Mouse (Mus musculus) erythroblast, adult 5-6 weeks (primary cell): ENCODE results near the gene Prss12. TPM values are rescaled to one million over a fixed set of nuclear protein-coding genes. Genes with fewer than 3 reads are reported as not detected.
"Not testable (repeated sequence)": the region's sequence is repeated elsewhere in the genome, so short reads cannot be mapped to it uniquely, and the experiment has no call there.

ENCODE experiments used
- ATAC-seq: replicated peaks from 2 replicates; pipeline ENCODE4 v1.8.0; 2016; ENCODE audit warnings: moderate number of reproducible peaks, mild to moderate bottlenecking, moderate TSS enrichment, inconsistent platforms; ENCODE audit not compliant: poor library complexity, low FRiP score, severe bottlenecking
- total RNA-seq, 2 experiments: library from RNA; stranded (forward) in 1 of 2; stranded (reverse) in 1 of 2; fragments of 150-400 nt in 1 of 2; fragments of 200-764, 138-1000 nt in 1 of 2; gene quantifications; 2 replicates each; pipeline versions ENCODE4 v1.2.3 to v1.2.4; 2015 to 2017; ENCODE audit warnings: low replicate concordance in 2 of 2

Prss12 gene
- total RNA-seq, 2 experiments from 2014 or later, result not detected

- no peak for ATAC-seq
Measured at GRCm38 (mm10) chr3:123460436-123460835, 13.7 kb downstream of the Prss12 start.

GRCm38 (mm10) chr3:123462264-123462663 lies 15.6 kb downstream of the Prss12 start:
- no peak for ATAC-seq

- ATAC-seq, result no peak
Measured at GRCm38 (mm10) chr3:123476833-123477232, 30.1 kb downstream of the Prss12 start.

- ATAC-seq, result no peak
Measured at GRCm38 (mm10) chr3:123481266-123481665, 34.6 kb downstream of the Prss12 start.

- ATAC-seq, result no peak
Measured at GRCm38 (mm10) chr3:123491814-123492213, 45.1 kb downstream of the Prss12 start.

GRCm38 (mm10) chr3:123493163-123493562 lies 46.5 kb downstream of the Prss12 start:
- ATAC-seq, result no peak

- ATAC-seq, result no peak
Measured at GRCm38 (mm10) chr3:123495088-123495487, 48.4 kb downstream of the Prss12 start.

GRCm38 (mm10) chr3:123498787-123499186 lies 52.1 kb downstream of the Prss12 start:
- no peak for ATAC-seq

GRCm38 (mm10) chr3:123501798-123502197 lies 55.1 kb downstream of the Prss12 start:
- not testable (repeated sequence) for ATAC-seq

GRCm38 (mm10) chr3:123503943-123504342 lies 57.2 kb downstream of the Prss12 start:
- no peak for ATAC-seq

GRCm38 (mm10) chr3:123504783-123505182 lies 58.1 kb downstream of the Prss12 start:
- ATAC-seq, result no peak

- no peak for ATAC-seq
Measured at GRCm38 (mm10) chr3:123505778-123506667, 59.3 kb downstream of the Prss12 start.

GRCm38 (mm10) chr3:123506699-123507662 lies 60.3 kb downstream of the Prss12 start:
- ATAC-seq, result peak; percentile 28; the same call in 1 of the 2 replicates

GRCm38 (mm10) chr3:123507663-123508055 lies 60.9 kb downstream of the Prss12 start:
- ATAC-seq, result no peak

GRCm38 (mm10) chr3:123508056-123508674 lies 61.5 kb downstream of the Prss12 start:
- ATAC-seq, result peak; percentile 89

GRCm38 (mm10) chr3:123508675-123509376 lies 62.1 kb downstream of the Prss12 start:
- peak; percentile 58 for ATAC-seq

- no peak for ATAC-seq
Measured at GRCm38 (mm10) chr3:123511818-123512217, 65.1 kb downstream of the Prss12 start.

GRCm38 (mm10) chr3:123514886-123515285 lies 68.2 kb downstream of the Prss12 start:
- no peak for ATAC-seq

GRCm38 (mm10) chr3:123515600-123516359 lies 69.1 kb downstream of the Prss12 start:
- ATAC-seq, result peak; percentile 71
